Mouse (Mus musculus) C2C12 (cell line): ENCODE measurements around the gene Slc35b2.

ENCODE experiments used
- CEBPB ChIP-seq: IDR thresholded peaks from one replicate; pipeline ENCODE4 v1.6.1; 2011; ENCODE audit warnings: low read depth, mild to moderate bottlenecking, control low read depth, moderate library complexity
- CTCF ChIP-seq: IDR thresholded peaks from one replicate; pipeline ENCODE4 v1.5.1; 2011; ENCODE audit not compliant: control insufficient read depth, insufficient read depth, insufficient read length
- FOSL1 ChIP-seq: IDR thresholded peaks from one replicate; pipeline ENCODE4 v1.8.0; 2011; ENCODE audit warnings: mild to moderate bottlenecking, low read length; ENCODE audit not compliant: poor library complexity, insufficient read depth, severe bottlenecking
- MAX ChIP-seq: IDR thresholded peaks from one replicate; pipeline ENCODE4 v1.6.1; 2011; ENCODE audit warnings: mild to moderate bottlenecking, control low read depth
- MYOD1 ChIP-seq: IDR thresholded peaks from one replicate; pipeline ENCODE4 v1.6.1; 2011; ENCODE audit warnings: low read depth; ENCODE audit not compliant: control insufficient read depth, insufficient read length
- MYOG ChIP-seq: IDR thresholded peaks from one replicate; pipeline ENCODE4 v1.6.1; 2011; ENCODE audit not compliant: control insufficient read depth, insufficient read length; ENCODE audit errors: extremely low read depth
- USF1 ChIP-seq: IDR thresholded peaks from one replicate; pipeline ENCODE4 v1.6.1; 2011; ENCODE audit warnings: low read depth, mild to moderate bottlenecking, control low read depth, moderate library complexity

DNA sequence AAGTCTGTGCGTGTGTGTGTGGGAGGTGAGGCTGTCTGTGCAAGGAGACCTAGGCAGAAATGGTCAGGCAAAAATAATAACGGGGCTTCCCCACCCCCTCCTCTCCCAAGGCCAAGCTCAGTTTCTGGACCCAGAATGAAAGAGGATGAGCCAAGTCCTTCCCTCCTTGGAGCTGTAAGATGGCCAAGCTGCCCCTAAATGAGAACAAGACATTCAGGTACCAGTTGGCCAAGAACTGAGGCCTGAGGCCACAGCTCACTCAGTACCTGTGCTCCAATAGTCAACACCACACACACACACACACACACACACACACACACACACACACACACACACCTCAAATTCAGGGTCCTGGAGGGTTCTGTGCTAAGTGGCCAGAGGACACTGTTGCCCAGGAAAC, 21.0 kb upstream of the Slc35b2 start:
- TF ChIP-seq CTCF (no peak), MAX (no peak), CEBPB (no peak), FOSL1 (no peak), MYOG (no peak), MYOD1 (no peak), USF1 (no peak)
